Mouse (Mus musculus) CD4-positive helper T cell, adult 2 months (primary cell): ENCODE data around the gene Meis2.

Experiments
- DNase-seq: peaks from one replicate; pipeline ENCODE4 v3.0.0-alpha.2; 2012; ENCODE audit warnings: low read depth, missing footprints, low spot score

The Meis2 gene

GRCm38 (mm10) chr2:116049710-116050109 lies 15.9 kb downstream of the Meis2 start:
- DNase-seq: no peak

DNA sequence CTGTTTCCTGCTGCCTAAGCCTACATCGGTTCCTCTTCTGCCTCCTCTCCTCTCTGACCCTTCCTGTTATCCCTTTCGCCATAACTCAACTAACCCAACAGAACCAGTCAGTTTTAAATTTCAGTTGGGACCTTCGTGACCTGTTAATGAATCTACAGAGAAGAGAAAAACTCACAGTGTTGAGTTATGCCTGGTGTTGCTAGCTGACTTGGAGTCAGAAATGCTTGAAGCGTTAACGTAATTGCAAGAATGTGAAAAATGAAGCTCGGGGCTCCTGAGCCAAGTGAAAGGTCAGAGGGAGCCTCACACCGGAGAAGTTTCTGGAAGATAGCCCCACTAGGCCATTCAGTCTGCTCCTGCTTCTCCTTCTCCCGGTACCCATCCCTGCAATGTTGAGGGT lies 18.3 kb downstream of the Meis2 start:
- no peak for DNase-seq

DNA sequence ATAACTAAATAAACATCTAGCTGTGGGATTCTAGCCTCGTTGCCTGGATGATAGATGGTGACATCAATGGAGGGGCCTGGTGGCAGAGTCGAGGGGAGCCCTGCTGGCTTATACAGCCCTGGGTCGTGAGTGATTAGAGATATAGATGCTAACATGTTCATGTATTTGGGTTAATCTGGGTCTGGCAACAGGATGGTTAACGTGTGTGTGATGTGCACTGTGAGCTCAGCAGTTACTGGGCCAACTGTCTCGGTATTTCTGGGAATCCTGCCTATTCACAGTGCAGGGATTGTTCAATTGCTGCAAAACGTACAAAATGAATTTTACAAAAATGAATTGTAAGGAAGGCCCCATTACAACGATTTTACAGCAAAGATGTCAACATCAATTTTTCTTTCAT lies 20.6 kb downstream of the Meis2 start:
- DNase-seq: no peak

- DNase-seq: no peak
Observed at GRCm38 (mm10) chr2:116042934-116043698, 22.5 kb downstream of the Meis2 start.

- no peak for DNase-seq
Observed at GRCm38 (mm10) chr2:116042447-116042846, 23.2 kb downstream of the Meis2 start.

DNA sequence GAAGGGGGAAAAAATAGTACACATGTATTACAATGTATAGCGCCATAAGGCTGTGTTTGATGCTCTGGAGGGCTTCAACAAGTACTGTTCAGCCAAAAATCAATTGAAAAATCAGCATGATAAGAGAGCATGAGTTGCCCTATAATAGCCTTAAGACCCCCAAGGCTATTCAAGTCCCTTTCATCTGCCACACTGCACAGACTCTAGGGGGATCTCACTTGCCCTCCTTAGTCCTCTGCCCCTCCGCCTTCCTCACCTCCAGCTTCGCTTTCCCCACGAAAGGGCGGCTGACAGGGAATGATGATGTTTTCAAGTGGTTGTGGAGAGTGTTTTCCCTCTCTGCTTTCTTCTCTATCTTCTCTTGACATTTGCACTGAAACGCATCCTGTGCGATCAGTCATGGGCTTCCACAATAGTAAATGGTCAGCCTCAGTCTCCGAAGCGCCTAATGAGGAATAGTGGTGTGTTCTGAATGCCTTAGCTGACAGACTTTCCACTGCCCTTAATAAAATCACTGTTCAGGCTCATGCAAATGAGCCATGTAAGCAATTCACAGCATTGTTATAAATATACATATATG lies 23.9 kb downstream of the Meis2 start:
- DNase-seq: no peak

GRCm38 (mm10) chr2:116035345-116035744 lies 30.3 kb downstream of the Meis2 start:
- DNase-seq: no peak

- no peak for DNase-seq
Observed at GRCm38 (mm10) chr2:116028127-116028526, 37.5 kb downstream of the Meis2 start.

GRCm38 (mm10) chr2:116022876-116023275 lies 42.8 kb downstream of the Meis2 start:
- DNase-seq: no peak

- DNase-seq: no peak
Observed at GRCm38 (mm10) chr2:116021931-116022330, 43.7 kb downstream of the Meis2 start.

DNA sequence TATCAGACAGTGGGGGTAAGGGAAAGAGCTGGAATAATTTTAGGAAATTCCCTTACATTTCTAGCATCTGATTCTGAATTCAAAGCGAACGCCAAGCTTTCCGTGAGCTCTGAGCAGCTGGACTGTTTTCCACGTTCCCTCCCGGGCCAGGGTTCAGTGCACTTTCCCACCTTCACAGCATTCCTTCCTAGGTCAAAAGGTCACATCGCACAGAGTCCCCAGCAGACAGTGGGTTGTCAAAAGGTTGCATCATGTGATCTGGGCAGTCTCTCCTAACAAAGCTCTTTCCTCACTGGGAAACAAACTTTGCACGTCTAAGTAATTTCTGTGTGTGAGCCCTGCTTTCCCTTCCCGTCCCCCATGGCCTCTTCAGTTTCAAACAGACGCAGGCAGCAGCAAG lies 44.6 kb downstream of the Meis2 start:
- DNase-seq: no peak

DNA sequence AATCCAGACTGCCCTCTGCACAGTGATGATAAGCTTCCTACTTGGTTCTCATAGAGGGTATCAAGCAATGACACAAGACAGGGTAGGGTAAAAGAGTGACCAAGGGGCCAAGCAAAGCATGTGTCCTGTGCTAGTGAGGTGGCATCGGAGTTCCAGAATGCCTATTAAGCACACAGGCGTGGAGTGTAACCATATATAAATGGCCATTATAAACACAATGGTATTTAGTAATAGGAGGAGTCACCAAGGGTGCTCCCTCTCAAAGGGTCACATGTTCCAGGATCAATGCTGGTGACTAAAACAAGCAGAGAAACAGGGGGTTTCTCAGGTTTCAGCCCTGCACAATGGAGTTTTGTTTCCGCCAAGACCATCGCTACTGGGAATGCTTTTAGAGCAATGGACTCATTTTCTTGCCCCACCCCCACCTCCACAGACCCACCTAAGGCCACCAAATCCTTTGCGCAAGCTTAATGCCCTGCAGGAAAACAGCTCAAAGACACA lies 45.1 kb downstream of the Meis2 start:
- DNase-seq: no peak

DNA sequence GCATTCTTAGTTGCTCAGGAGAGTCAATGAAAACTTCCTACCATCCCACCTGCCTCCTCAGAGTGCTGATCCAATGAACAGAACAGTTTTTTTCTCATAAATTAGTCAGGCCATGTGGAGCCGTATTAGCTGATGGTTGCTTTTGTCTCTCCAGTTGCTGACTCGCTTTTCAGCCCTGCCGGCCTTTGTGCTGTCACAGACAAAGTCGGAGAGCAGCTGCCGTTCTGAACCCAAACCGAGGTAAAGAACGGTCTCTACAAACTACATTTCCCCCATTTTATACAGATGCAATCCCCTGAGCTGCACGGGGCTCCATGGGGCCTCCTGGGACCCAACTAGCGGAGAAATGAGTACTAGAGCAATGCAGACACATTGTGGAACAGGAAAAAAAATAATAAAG lies 45.7 kb downstream of the Meis2 start:
- DNase-seq: no peak

DNA sequence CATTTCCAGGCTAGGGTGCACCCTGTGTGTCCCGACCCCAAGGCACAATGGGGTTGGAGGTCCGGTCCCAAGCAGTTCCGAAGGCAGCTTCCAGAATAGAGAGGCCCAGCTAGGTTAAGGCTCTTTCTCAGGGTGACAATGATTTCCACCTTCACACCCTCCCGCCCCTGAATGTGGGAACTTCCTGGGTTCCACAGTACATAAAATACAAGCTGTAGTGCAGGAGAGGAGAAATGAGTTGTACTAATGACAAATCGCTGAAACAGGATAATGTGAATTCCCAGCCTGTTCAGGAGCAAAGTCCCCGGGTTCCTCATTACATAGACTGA lies 46.2 kb downstream of the Meis2 start:
- DNase-seq: no peak

DNA sequence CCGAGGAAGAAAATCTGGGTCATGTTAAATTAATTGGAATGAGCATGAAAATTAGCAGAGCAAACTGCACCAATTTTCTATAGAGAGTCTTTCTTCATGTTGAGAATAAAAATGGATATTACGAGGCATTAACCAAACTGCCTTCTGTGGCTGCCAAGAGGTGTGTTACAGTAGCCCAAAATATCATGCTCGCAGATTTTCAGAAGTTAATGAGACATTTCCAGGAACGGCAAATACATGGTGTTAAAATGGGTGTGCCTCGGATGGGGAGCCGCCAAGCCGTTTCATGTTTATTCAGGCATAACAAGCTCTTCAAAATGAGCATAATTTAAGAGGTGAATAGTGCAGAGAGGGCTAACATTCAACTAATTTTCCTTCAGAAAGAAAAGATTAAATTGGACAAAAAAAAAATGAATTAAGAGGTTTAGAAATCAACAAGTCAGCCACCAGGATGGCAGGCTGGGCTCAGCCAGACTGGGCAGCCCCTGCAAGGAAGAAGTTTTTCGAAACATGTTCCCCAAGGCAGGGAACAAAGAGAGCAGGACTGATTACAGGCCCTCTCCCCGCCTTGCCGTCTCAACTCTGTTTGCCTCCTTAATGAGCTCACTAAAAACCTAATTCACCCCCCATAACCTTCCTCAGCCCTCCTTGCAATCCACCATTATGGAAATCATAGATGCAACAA lies 46.7 kb downstream of the Meis2 start:
- DNase-seq: no peak

DNA sequence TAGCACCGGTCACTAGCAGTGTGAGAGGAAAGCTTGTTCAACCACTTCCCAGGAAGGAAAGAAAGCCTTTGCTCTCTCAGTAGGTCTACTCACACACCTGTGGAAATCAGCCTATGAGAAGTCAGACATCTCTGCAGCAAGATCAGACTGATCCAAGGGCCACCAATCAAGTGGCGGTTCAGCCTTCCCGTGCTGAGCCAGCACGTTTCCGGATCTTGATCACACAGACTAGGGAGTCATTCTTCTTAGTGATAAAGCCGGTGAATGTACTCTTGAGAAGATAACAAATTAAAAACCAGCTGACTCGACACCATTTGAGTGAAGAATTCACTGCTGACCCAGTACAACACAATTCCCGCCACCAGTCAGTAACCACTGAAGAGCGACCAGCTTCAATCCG lies 50.1 kb downstream of the Meis2 start:
- DNase-seq: no peak

DNA sequence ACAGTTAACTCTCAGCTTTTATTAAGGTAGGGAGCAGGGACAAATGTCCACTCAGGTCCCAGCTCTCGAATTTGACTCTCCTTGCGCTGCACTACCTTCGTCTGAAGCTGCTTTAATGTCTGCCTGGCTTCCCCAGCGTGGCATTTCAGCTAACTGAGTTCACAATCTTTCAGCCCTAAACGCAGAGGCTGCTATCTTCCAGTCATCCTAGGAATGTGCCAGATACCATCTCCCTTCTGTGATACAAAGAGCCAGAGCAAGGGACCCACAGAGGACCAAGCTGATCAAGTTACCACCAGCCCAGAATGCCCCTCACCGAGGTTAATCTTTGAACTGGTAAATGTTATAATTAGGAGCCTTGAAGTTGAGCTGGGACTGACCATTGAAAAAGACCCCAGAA lies 55.2 kb downstream of the Meis2 start:
- no peak for DNase-seq

GRCm38 (mm10) chr2:116010061-116010460 lies 55.6 kb downstream of the Meis2 start:
- DNase-seq: no peak

- DNase-seq: no peak
Observed at GRCm38 (mm10) chr2:116009097-116009970, 56.3 kb downstream of the Meis2 start.

GRCm38 (mm10) chr2:116002354-116002753 lies 63.3 kb downstream of the Meis2 start:
- DNase-seq: no peak

- DNase-seq: no peak
Observed at GRCm38 (mm10) chr2:116001352-116002138, 64.1 kb downstream of the Meis2 start.
